Mouse (Mus musculus) cerebellum, postnatal 4 days (tissue): ENCODE measurements around the gene Lrrc4c.

Experiments used
- DNase-seq, 2 experiments: peaks; one replicate each; pipeline ENCODE4 v3.0.0; 2022; ENCODE audit warnings: low spot score in 2 of 2, mixed read lengths in 1 of 2

The Lrrc4c gene

DNA sequence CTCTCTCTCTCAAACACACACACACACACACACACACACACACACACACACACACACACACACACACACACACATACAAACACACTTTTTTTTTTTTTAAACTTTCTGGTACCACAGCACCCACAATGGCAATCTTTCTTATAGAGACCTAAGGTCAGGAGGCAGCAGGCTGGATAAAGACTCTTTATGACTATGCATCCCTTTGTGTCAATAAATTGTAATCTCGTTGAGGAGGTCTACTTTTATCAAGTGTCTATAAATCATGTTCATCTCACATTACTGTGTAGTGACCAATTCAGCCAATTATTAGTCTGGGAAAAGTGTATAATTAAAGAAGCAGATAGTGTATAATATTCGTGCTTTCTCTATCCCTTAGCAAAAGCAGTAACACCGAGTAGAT lies 1286.2 kb downstream of the Lrrc4c start:
- no peak for DNase-seq

DNA sequence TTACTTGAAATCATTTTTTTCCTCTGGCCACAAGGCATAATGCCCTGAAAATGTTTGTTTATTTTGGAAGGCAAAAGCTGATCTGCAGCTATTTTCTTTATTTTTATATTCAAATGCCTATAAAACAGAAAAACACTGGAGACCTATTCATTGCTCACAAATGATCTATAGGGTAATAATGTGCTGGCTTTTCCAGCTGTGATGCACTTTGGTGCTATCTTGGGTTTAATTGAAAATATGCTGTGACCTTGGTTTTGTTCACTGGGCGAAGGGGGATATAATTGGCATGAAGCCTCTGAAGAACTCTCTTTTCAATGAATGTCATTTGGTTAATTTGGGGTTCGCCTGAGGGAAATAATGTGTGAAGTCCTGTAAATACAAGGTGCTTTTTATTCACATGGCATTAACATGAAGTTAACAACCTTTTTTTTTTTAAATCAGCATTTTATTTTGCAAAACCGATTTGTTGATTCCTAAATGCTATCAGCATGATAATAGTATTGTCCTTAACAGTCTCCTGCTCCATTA lies 1286.8 kb downstream of the Lrrc4c start:
- DNase-seq, result no peak

DNA sequence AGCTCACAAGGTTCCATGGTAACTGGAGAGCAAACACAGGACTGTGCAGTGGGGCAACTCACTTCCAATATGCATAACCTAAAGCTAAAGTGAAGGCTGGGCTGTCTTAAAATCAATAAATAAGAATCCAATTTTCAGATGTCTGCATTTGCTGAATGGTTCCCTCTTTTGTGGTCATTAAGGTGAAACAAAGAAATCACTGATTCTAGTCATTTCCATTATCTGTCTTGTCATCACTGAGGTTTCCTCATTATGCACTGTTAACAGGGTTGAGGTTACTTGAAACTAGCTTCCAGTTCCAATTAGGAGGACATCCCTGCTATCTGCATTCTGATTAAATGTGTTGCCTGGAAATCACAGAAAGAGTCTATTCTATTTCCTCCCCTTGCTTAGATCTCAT lies 1291.5 kb downstream of the Lrrc4c start:
- no peak for DNase-seq

DNA sequence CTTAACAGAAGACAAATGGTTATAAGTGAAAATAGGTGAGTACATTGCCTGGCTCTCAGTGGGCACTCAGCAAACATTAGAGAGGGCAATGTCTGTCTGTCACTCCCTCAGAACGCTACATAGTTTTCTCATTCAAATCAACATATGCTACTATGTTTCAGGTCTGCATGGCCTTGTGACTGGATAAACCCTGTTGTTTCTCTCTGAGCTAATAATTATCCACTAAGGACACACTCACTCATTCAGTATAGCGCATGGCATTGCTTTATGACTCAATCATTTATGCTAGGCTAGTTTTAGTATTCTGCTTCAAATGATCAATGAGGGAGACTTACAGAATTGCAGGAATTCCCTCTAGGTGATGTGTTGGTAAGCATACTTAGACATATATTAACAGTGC lies 1292.6 kb downstream of the Lrrc4c start:
- DNase-seq, result no peak

DNA sequence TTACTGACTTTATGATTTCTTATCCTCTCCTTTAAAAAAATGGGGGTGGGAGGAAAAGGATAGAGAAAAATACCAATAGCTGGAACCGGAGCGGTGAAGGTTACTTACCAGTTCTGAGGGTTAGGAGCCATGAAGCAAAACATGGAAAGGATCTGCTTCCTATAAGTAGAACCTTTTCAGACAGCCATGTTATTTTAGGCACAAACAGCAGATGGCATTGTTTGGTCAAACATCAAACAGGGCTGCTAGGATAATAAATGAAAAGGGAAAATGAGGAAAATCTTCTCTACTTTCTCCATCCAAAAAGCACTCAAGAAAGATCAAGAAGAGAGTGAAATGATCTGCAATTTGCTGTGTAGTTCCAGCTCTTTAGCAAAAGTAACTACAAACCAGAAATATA lies 1296.8 kb downstream of the Lrrc4c start:
- DNase-seq, result no peak

DNA sequence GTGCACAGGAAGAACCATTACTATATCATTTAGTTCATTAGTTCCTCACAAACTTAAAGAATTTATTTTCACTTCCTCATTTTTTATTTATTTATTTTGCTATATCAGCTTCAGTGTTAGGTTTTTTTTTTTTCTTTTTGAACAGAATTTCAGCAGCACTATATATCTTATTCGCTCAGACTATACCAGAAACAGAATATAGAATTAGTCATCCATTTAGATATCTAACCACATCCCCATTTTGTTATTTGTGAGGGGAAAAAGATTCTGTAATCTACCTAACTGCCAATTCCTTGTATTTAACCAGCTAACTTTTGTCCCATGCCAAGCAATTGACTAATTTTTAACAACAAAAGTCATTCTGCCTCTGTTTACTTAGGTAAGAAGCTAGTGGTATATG lies 1300.6 kb downstream of the Lrrc4c start:
- DNase-seq, result no peak

DNA sequence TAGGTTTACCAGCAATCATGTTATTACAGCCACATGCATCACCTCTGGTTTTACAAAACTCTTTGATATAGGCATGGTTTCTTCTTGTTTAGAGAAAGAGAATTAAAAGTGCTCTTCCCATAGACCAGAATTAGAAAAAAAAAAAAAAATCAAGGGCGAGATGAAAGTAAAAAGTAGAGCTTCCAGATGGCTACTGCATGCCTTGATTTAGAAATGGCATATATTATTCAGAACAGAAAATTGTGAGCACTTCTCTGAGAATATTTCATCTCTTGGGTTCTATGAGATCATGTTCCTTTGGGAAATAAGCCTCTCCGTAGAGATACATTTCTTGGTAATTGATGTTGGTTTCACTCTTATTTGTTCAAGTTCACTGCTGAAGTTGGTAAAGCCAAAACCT lies 1322.0 kb downstream of the Lrrc4c start:
- DNase-seq, result no peak

DNA sequence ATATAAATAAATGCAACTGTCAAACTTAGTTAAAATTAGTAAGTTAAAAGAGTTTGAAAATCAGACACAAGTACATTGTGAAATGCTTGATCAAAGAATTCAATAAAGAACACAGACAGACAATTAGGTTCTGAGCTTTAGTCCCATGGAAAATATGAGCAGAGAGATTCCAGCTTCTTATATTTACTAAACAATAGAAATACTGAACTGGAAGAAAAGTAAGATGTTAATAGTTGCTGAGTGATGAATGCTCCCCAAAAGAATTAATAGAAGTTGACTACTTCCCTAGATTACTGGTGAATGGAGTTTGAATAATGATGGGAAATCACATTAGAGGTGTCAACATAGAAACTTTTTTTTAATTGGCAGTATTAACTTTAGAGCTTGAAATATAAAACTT lies 1323.7 kb downstream of the Lrrc4c start:
- DNase-seq, result no peak

DNA sequence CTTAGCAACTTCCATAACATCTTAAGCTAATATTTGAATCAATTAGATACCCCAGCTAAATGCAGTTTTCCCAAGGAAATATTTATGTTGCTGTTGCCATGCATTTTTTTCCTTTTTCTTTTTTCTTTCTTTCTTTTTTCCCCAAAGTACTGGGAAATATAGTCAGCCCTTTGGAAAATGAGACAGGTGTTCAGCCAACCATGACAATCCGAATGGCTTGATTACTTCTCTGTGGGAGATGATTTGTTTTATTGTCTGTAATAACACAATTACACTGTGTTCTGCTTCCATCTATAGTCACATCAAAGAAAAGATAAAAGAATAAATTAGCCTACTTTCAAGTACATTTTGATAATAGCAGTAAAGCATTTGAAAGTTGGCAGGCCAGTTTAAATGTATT lies 1334.7 kb downstream of the Lrrc4c start:
- DNase-seq, result no peak
